Mouse (Mus musculus): ENCODE data around the gene Ppp1r12c. TPM values are rescaled to one million over a fixed set of nuclear protein-coding genes. Genes with fewer than 3 reads are reported as not detected.

Ppp1r12c gene
- polyA plus RNA-seq, 1 experiment = 267 TPM

DNA sequence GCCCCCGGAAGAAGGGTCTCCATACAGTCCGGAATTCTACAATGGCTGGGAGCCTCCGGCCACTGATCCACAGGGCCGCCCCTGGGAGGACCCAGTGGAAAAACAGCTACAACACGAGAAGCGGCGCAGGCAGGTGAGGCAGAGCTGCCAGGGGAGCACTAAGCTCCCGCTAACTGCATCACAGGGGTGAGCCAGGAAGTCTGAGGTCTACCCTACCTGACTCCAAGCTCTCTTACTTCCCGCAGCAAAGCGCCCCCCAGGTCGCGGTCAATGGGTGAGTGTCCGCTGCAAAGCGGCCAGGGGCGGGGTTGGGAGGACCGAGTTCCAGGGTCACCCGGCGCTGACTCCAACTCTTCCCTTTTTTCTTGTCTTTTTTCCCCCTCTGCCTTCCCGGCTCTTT lies 27.5 kb downstream of the Ppp1r12c start:
- peaks cover 3% of the 10 kb centered on the region for H3K36me3 ChIP-seq (replicated peaks; ENCODE audit: low read length)
- peaks cover 15% of the 10 kb centered on the region for H3K9me3 ChIP-seq
- peaks cover 65% of the 10 kb centered on the region for H3K4me1 ChIP-seq
- peaks cover 91% of the 10 kb centered on the region for H3K27me3 ChIP-seq (replicated peaks)
- peak overlapping the region; percentile 56 for H3K4me3 ChIP-seq (replicated peaks)
- no peak for TF ChIP-seq FLI1 (IDR thresholded peaks at IDR 0.05; ENCODE audit: low read length)
- no peak for TF ChIP-seq GATA1 (IDR thresholded peaks at IDR 0.05; ENCODE audit: borderline replicate concordance, low read length)

DNA sequence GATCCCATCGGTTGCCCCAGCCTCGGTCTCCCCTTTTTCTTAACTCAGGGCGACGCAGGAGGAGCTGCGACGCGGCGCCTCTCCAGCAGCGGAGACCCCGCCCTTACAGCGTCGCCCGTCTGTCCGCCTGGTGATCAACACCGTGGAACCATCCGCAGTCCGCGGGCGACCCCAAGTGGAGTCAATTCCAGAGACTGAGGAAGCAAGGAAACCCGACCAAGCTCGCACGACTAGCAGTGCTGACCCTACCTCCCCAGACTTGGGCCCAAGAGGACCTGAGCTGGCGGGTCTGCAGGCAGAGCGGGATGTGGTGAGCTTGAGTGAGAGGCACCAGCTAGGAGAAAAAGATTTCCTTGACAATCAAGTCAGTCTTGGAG lies 30.3 kb downstream of the Ppp1r12c start:
- Histone ChIP-seq H3K4me1 (peaks cover 58% of the 10 kb centered on the region), H3K4me3 (replicated peaks) (peak overlapping the region; percentile 91), H3K9me3 (peaks cover 10% of the 10 kb centered on the region), H3K27me3 (replicated peaks) (peaks cover 82% of the 10 kb centered on the region), H3K36me3 (replicated peaks; ENCODE audit: low read length) (no peaks in the 10 kb centered on the region)
- TF ChIP-seq FLI1 (IDR thresholded peaks at IDR 0.05; ENCODE audit: low read length) (no peak), GATA1 (IDR thresholded peaks at IDR 0.05; ENCODE audit: borderline replicate concordance, low read length) (no peak)

DNA sequence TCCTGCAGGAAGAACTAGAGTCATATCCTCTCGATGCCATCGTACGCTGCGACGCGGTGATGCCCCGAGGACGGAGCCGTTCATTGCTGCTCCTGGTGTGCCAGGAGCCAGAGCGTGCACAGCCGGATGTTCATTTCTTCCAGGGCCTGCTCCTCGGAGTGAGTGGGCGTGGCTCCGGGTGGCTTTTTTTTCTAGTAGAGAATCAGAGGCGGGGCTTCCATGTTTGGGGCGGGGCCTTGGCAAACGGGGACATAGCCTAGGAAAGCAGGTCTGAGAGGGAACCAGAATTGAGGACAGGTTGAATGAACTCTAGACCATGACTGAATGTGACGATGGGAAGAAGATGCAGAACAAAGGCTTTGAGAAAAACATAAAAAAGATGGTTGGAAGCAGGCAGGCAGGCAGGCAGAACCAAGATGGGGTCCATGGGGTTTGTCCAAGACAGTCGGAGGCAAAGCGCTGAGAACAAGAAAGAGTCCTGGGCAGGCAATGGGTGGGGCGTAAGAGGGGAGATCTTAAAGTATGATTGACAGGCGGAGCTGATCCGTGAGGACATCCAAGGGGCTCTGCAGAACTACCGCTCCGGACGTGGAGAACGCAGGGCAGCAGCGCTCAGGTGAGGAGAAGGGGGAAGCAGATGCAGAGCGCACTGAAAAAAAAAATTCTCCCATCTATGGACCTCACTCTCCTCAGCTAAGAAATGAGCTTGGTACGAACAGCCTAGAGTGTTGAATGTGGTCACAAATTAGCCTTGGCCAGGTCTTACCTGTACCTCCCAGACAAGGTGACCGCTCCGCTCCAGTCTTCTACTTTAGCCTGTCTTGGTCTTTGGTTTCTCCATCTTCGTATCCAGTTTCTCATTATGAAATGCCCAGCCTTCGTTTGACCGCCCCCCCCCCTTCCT lies 31.0 kb downstream of the Ppp1r12c start:
- peaks cover 60% of the 10 kb centered on the region for H3K4me1 ChIP-seq
- H3K9me3 ChIP-seq = peaks cover 9% of the 10 kb centered on the region
- H3K4me3 ChIP-seq (replicated peaks) = peak overlapping the region; percentile 91
- TF ChIP-seq GATA1 (IDR thresholded peaks at IDR 0.05; ENCODE audit: borderline replicate concordance, low read length) = no peak
- TF ChIP-seq FLI1 (IDR thresholded peaks at IDR 0.05; ENCODE audit: low read length) = no peak
- peaks cover 82% of the 10 kb centered on the region for H3K27me3 ChIP-seq (replicated peaks)
- H3K36me3 ChIP-seq (replicated peaks; ENCODE audit: low read length) = no peaks in the 10 kb centered on the region

DNA sequence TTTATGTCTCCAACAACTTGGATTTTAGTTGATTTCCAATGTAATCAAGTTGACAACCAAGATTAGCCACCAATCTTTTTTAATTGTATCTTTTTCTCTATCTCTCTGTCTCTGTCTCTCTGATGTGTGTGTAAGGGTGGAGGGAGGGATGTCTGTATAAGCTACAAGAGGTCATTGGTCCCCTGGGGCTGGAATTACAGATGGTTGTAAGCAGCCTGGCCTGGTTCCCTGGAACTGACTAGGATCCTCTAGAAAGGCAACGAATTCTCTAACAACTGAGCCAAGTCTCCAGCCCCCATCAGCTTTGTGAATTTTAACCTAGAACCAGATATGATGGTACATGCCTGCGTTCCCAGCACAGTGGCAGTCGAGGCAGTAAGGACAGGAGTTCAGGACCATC lies 33.7 kb downstream of the Ppp1r12c start:
- TF ChIP-seq GATA1 (IDR thresholded peaks at IDR 0.05; ENCODE audit: borderline replicate concordance, low read length) (no peak), FLI1 (IDR thresholded peaks at IDR 0.05; ENCODE audit: low read length) (no peak)
- H3K27me3 ChIP-seq (replicated peaks) = peaks cover 76% of the 10 kb centered on the region
- H3K36me3 ChIP-seq (replicated peaks; ENCODE audit: low read length) = no peaks in the 10 kb centered on the region
- H3K4me1 ChIP-seq = peaks cover 53% of the 10 kb centered on the region
- H3K4me3 ChIP-seq (replicated peaks) = no peak overlapping the region
- H3K9me3 ChIP-seq = no peaks in the 10 kb centered on the region

DNA sequence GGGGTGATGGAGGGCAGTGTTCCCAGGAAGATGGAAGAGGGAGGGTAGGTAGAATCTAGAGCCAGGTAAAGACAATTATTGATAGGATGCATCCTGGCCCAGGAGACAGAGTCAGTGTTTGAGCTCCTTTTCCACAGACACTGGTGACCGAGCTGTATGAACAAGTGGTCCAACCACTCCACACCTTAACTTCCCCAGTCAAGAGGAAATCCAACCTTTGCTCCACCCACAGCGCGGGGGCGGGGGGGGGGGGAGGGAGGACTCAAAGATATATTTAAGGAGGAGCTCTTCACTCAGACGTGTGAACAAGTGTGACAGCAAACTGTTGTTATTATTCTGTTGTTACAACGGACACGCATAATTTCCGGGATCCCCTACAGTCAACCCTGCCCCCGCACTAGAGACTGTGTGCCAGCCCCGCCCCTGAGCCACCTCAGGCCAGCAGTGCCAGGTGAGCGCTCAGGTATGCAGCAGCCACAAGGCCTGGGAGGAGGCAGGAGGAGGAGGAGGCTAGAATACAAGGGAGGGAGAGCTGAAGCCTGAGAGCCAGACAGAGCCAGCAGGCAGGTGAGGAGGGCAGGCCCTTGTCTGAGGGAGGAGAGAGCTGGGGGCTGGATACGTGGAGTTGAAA lies 37.2 kb downstream of the Ppp1r12c start:
- Histone ChIP-seq H3K9me3 (no peaks in the 10 kb centered on the region), H3K27me3 (replicated peaks) (peaks cover 58% of the 10 kb centered on the region), H3K36me3 (replicated peaks; ENCODE audit: low read length) (no peaks in the 10 kb centered on the region), H3K4me1 (peaks cover 21% of the 10 kb centered on the region), H3K4me3 (replicated peaks) (no peak overlapping the region)
- TF ChIP-seq FLI1 (IDR thresholded peaks at IDR 0.05; ENCODE audit: low read length) = no peak
- no peak for TF ChIP-seq GATA1 (IDR thresholded peaks at IDR 0.05; ENCODE audit: borderline replicate concordance, low read length)

DNA sequence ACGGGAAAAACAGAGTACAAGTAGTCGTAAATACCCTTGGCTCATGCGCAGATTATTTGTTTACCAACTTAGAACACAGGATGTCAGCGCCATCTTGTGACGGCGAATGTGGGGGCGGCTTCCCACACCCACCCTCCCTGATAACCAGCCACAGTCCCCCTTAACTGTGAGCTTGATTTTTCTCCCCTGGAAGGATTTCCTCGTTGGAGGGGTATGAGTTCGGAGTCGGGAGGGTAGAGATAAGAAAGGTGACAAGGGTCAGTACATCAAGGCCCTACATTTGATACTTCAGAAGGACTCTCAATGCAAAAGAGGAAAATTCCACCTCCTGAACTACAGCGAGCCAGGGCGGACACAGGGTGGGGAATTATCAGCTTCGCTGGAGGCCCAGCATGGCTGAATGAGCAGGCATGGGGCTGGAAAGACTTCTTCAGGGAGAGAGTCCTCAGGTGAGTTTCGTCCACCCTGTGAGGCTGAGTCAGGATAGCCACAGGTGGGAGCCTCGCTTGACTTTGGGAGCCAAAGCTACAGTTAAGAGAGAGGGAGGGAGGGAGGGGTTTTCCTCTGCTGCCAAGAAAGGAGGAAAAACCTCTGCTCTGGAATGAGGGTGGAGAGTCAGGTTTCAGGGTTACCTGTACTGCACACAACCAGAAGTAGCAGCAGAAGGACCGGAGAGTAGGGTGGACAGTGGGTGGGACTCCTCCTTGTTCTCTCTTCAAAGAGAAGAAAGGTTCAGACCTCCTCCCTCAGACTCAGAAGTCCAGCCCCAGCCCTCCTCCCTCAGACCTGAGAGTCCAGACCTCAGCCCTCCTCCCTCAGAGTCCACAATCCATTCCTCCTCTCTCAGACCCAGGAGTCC lies 40.7 kb downstream of the Ppp1r12c start, which contains the start of gene Eps8l1:
TSS of gene Eps8l1 (plus strand) at position 99 of the 859 bp plus-strand sequence.
- Histone ChIP-seq H3K36me3 (replicated peaks; ENCODE audit: low read length) (no peaks in the 10 kb centered on the region), H3K4me3 (replicated peaks) (no peak within 1 kb of the TSS), H3K9me3 (no peaks in the 10 kb centered on the region), H3K4me1 (peaks cover 13% of the 10 kb centered on the region), H3K27me3 (replicated peaks) (peaks cover 37% of the 10 kb centered on the region)
- no peak for TF ChIP-seq GATA1 (IDR thresholded peaks at IDR 0.05; ENCODE audit: borderline replicate concordance, low read length)
- TF ChIP-seq FLI1 (IDR thresholded peaks at IDR 0.05; ENCODE audit: low read length) = no peak

- Histone ChIP-seq H3K9me3 (no peaks in the 10 kb centered on the region), H3K27me3 (replicated peaks) (peaks cover 12% of the 10 kb centered on the region), H3K4me3 (replicated peaks) (no peak overlapping the region), H3K4me1 (peaks cover 14% of the 10 kb centered on the region), H3K36me3 (replicated peaks; ENCODE audit: low read length) (no peaks in the 10 kb centered on the region)
- TF ChIP-seq GATA1 (IDR thresholded peaks at IDR 0.05; ENCODE audit: borderline replicate concordance, low read length) (no peak), FLI1 (IDR thresholded peaks at IDR 0.05; ENCODE audit: low read length) (no peak)
These were observed 48.8 kb downstream of the Ppp1r12c start for GRCm38 (mm10) chr7:4452644-4453043.

DNA sequence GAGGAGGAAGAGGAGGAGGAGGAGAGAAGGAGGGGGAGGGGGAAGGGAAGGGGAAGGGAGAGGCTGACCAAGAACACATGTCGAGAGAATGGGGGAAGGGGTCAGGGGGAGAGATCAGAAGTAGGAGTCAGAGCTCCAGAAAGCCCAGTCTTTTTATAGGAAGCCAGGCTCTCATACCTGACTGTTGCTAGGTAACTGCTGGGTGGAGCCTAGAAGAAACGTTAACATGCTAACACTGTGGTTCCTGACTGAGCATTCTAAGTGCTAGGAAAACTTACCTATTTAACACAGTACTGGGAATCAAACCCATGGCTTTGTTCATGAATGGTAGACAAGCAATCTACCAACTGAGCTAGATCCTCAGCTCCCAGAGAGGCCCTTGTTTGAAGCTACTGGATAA lies 52.3 kb downstream of the Ppp1r12c start:
- peaks cover 3% of the 10 kb centered on the region; the same call in 1 of the 2 replicates for H3K9me3 ChIP-seq
- H3K4me3 ChIP-seq (replicated peaks) = no peak overlapping the region
- H3K27me3 ChIP-seq (replicated peaks) = peaks cover 12% of the 10 kb centered on the region
- H3K36me3 ChIP-seq (replicated peaks; ENCODE audit: low read length) = peaks cover 4% of the 10 kb centered on the region
- H3K4me1 ChIP-seq = peaks cover 28% of the 10 kb centered on the region
- no peak for TF ChIP-seq GATA1 (IDR thresholded peaks at IDR 0.05; ENCODE audit: borderline replicate concordance, low read length)
- TF ChIP-seq FLI1 (IDR thresholded peaks at IDR 0.05; ENCODE audit: low read length) = no peak

- peaks cover 11% of the 10 kb centered on the region for H3K36me3 ChIP-seq (replicated peaks; ENCODE audit: low read length)
- H3K27me3 ChIP-seq (replicated peaks) = peaks cover 8% of the 10 kb centered on the region
- H3K9me3 ChIP-seq = peaks cover 3% of the 10 kb centered on the region; the same call in 1 of the 2 replicates
- H3K4me1 ChIP-seq = peaks cover 30% of the 10 kb centered on the region
- no peak overlapping the region for H3K4me3 ChIP-seq (replicated peaks)
- TF ChIP-seq FLI1 (IDR thresholded peaks at IDR 0.05; ENCODE audit: low read length) (no peak), GATA1 (IDR thresholded peaks at IDR 0.05; ENCODE audit: borderline replicate concordance, low read length) (no peak)
These were observed 53.0 kb downstream of the Ppp1r12c start for GRCm38 (mm10) chr7:4448439-4448838.
